Mouse (Mus musculus) adrenal gland, adult 2 months (tissue): ENCODE measurements around the gene Fbln7. TPM values are rescaled to one million over a fixed set of nuclear protein-coding genes. Genes with fewer than 3 reads are reported as not detected.

ENCODE experiments used
- DNase-seq: peaks from one replicate; pipeline ENCODE4 v3.0.0; 2021
- long read RNA-seq: library from polyadenylated mRNA; stranded (forward); transcript quantifications from one replicate; pipeline ENCODE4 v2.0.0, GENCODE M21; 2021
- polyA plus RNA-seq: library from polyadenylated mRNA; depleted of rRNA; stranded (reverse); fragments of >200 nt; gene quantifications from 2 replicates; pipeline ENCODE4 v1.2.3, GENCODE M21; 2012; rRNA removed
- total RNA-seq, 2 experiments: library from RNA; stranded (reverse); gene quantifications; 2 replicates each; pipeline ENCODE4 v1.2.3; 2021

Gene Fbln7
- total RNA-seq (1 to 10 TPM; 4.6 to 7.2 TPM), polyA plus RNA-seq (5.3 and 6.6 TPM in 2 replicates)
- long read RNA-seq, transcript Fbln7-201 (8 exons, 2,905 nt) = major isoform, 8 of 11 reads
- long read RNA-seq, partial matches to known transcripts = 1 of 11 reads
- long read RNA-seq, other reads (novel, unspliced or antisense) = 2 of 11 reads

DNA sequence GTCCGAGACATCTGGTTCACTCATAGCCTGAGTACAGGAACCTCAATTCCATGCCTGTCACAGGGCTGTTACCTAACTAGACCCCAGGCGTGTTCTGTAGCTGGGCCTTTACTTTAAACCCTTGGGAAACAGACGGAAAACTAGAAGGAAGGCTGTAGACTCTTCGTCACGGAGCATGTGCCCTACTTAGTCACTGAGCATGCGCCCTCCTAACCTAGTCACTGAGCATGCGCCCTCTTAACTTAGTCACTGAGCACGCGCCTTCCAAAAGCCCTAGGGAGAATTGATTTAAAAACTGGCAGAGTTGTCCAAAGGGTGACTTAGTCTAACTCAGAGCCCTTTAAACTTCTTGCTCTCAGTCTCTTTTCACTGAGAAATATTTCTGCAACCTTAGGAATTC is at the start of gene Fbln7:
Gene Fbln7, plus strand, starts transcription at position 346 of the 400 bp plus-strand sequence.
- DNase-seq = no peak

DNA sequence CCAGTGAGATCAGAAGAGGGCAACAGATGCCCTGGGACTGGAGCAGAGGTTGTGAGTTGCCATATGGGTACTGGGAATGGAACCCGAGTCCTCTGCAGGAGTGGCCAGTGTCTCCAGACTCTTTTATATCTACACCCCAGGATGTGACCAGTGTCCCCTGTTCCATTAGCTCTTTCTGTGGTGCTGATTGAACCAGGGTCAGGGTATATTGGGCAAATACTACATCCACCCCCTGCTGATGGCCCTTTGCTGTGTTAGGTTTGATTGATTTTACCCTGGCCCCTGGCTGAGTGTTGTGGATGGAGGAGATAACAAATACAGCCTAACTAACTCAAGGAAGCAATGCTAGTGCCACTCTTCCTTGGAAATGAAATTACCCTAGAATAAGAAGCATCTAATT is 46.5 kb upstream of the Fbln7 start:
- no peak for DNase-seq

DNA sequence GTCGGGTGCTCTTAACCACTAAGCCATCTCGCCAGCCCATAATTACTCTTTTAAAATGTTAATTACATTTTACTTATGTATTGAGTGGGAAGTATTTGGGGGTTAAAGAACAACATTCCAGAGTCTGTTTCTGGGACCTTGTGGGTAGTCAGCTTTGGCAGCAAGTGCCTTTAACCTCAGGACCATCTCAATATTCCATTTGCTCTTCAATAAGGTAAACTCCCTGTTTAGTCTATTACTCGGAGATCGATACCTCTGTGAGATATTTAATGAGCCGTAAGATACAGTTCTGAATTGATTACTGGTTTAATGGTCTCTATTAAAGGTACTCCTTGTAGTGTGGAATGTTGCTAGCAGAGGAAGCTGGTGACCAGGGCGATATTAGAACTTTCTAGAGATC is 45.9 kb upstream of the Fbln7 start:
- no peak for DNase-seq

DNA sequence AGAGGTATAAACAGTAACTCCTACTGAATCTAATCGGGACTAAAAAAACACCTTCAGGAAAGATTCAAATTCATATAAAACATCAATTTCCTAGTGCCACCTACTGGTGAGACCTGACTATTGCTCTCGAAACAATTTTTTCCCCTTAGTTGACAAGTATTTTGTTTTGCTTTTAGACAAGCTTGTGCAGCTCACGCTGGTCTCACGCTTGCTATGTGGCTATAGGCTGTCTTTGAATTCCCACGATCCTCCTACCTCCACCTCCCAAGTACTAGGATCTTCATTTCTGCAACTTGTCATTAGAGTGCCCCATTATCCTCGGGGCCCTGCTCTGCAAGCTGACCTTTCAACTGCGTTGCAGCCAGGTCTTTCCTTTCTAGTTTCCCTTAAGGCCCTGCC is 45.4 kb upstream of the Fbln7 start:
- DNase-seq = no peak

DNA sequence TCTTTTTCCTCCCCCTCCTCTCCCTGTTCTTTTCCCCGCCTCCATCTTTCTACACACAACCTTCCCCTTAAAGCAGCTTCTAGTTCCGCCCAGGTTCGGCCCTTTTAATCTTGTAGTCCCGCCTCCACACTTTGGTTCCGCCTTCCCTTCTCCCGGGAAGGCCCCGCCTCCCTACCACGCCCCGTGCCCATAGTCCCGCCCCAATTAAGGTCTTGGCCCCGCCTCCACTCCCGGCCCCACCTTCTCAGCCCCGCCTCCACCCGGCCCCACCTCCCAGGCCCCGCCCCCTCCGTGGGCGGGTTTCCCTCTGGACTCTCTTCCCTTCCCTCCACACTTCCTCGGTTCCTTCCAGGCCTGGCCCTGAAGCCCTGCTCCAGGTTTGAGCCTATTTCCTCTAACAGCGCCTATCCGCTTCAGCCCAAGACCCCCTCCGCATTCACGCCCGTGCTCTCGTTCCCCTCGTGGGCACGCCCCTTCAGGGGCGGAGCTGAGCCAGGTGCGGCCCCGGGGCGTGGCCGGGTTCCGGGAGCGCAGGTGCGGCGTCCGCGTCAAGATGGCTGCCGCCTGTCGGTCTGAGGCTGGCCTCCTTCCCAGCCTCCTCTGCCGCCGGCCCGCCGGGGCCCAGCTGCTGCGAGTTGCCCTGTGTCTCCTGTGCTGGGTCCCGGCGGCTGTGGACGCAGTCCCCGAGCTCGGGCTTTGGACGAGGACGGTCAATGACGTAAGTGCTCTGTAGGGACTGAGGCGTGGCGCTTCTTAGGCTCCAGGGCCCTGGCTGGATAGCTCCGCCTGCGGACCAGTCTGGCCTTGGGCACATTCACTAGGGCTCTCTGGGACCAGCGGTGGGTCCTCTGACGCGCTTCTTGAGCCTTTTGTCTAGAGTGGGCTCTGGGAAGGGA is 44.7 kb upstream of the Fbln7 start, which contains the start of gene Tmem87b:
Gene Tmem87b, plus strand, starts transcription at position 333 of the 896 bp plus-strand sequence.
- DNase-seq = peak; percentile 97

DNA sequence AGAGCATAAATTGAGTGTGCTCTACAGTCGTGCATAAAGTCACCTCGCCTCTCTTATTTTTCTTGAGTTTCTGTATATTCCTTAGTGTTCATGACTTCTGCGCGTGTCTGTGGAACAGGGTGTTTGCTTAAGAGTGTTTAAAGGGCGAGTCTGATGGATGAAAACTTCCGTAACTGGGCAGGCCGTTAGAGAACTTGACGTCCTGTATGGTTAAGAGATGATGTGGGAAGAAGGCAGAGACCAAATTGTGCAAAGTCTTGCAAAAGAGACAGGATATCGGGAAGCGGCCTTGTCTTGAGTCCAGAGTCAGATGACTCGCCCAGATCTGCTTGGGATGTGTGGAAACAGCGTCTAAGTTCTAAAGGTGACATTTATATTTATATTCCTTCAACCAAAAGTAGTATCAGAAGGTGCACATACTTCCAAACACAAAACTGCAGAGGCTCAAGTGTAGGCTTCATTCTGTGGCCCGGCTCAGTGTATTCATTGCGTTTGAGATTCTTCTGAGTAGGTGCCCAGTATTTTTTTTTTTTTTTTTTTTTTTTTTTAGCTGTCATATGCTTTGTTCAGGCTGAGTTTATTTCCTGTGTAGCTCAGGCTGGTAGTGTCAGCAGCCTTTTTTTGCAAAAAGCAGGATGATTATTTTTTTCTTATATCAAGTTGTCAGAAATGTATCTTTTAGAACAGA is 43.7 kb upstream of the Fbln7 start:
- peak; percentile 62 for DNase-seq

DNA sequence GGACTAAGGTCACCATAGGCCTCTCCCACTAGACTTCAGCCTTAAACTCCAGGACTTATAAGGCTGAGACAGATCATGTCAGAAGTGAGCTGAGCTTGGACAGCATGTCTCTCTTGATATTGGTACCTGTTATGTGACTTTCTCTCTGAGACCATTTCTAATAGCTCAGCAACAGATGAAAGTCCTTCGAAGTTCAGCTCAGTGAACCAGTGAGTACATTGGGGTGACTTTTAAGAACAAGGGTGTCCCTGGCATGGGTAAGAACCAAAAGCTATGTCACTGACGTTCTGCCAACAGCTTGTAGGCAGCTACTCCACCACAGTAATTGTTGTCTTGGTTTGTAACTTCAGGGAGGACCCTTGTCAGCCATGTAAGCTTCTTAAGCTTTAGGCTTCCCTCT is 42.1 kb upstream of the Fbln7 start:
- no peak for DNase-seq

DNA sequence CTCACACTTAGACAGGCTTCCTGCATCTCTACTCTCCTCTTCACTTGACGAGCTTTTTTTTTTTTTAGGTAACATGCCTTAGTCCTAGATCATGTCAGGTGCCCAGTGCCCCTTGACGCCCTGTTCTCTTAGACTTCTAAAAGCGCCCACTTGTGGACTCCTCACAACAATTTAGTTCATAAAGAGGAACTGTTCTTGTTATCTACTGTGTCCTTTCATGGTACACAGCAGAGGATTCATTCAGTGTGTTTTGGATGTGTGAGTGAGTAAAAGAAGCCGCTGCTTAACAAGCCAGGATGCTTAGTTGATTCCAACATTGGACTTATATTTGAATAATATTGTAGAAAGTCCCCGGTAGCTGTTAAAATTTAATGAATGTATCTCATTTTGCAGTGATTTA is 38.9 kb upstream of the Fbln7 start:
- no peak for DNase-seq

DNA sequence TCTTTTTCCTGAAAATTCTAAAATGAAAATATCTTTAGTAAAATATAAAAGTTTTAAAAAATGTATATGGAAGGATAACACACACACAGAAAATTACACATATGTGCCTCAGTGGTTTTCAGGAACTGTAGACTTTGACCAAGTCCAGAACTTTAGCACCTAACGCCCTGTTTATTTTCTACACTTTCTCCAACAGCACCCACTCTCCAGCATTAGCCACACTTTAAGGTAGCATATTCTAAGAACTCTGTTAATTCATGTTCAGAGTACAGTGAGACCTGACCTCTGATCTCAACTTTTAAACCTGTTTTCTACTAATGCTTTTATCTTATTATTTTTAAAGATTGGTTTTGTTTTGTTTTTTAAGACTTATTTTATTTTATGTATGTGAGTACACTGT is 35.0 kb upstream of the Fbln7 start:
- DNase-seq = no peak

DNA sequence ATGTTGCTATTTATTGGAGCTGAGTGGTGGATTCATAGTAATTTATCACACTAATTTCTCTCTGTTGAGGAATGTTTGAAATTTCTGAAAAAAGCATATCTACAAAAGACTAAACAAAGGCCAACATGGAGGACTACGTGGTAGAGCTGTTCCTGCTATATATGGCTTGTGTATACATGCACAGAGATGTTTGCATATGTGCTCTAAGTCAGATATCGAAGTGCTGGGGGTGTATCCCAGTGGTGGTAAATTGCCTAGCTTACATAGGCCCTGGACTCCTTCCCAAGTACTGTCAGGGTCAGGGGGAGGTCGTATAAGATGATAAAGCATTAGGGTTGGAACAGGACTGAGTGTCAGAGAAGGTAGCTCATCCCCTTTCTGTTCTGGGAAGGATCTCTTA is 30.2 kb upstream of the Fbln7 start:
- DNase-seq = no peak

DNA sequence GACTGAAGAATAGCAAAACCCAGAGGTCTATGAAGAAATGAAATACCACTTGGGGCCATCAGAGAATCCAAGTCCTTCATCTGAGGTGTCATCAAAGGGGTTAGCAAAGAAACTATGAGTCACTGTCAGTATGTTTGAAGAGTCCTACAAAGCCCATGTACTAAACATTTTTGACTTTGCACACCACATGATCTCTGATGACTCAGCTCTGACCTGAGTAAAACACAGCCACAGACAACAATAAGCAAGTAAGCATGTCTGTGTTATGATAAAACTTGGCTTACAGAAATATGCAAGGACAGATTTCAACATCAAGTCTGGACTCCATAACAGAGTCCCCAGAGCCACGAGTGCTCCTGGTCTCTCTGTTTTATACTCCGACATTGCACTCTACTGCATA is 29.7 kb upstream of the Fbln7 start:
- peak; percentile 43 for DNase-seq

DNA sequence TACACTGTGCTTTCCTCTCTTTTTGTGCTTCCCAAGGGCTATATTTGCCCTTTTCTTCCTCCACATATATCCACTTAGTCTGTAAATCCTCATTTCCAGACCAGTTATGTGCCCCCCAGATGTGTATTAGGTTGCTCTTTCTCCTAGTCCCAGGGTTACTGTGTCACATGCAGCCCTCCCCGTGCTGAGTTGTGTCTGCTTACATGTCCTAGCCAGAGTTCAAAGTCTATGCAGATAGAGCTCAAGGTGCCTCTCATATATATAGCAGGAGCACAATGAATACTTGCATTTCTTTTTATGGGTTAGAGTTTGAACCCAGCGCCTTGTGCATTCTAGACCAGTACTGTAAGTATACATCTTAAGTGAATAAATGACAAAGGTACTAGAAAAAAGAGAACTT is 29.3 kb upstream of the Fbln7 start:
- no peak for DNase-seq

DNA sequence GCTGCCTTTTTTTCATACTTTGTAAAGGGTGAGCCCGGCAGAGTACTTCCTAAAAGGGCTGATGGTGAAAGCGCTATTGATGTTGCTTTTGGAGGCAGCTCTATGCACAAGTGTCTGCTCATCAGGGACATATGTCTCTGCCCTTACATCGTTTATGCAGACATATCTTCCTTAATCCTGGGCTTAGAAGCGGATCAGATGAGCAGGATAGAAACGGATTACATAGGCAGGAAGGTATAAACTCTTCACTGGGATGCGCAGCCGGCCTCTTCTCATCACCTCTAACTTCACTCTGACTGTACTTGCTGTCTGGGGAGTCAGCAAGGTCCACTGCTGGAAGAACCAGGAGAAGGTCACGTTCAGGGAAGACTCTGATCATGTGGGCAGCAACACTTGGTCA is 25.2 kb upstream of the Fbln7 start:
- no peak for DNase-seq

DNA sequence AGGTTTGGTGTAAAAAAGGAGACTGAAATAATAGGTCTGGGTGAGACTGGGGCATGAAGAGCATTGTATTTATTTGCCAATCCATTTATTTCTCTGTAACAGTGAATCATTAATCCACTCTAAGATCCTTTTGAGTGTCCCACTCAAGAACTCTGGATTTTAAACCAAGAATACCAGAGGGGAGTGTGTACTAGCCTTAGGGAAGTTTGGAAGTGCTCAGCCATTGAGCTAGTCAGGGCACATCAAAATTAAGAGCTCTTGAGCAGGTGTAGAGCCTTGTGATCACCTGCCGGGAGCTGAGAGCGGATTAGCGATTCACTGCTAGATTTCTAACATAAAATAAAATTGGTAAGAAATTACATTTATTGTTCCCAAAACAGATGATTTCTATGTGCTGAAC is 24.2 kb upstream of the Fbln7 start:
- DNase-seq = no peak

DNA sequence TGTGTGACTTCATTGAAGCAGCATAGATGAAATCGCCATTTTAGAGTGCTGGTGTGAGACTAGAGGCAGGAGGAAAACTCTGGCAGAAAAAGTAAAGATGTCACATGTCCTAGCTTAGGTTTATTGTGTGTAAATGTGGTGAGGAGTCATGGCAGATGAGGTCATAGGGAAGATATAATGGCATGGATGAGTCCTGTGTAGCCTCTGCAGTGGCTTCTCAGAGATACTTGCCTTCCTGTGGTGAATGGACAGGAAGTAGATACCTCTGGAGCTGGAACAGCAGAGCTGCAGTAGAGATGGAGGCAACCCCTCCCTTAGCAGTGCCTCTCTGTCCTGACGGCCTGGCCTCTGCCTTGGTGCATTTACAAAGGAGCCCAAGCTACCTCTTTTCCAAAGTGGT is 23.3 kb upstream of the Fbln7 start:
- DNase-seq = no peak

DNA sequence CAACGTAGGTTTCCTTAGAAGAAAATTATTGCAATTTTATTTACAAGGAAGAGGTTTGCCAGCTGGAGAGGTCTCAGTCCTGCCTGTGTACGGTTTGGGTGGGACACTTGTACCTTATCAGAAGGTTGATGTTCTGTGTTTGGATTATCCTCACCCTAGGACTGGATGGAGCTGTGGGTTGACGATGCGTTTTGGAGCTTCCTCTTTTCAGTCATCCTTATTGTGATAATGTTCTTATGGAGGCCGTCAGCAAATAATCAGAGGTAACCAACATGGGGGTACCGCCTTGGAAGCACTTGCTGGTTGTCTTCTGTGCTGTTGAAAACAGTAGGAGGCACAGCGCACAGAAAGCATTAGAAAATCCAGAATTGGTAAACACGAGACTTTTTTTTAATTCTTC is 20.3 kb upstream of the Fbln7 start:
- no peak for DNase-seq

DNA sequence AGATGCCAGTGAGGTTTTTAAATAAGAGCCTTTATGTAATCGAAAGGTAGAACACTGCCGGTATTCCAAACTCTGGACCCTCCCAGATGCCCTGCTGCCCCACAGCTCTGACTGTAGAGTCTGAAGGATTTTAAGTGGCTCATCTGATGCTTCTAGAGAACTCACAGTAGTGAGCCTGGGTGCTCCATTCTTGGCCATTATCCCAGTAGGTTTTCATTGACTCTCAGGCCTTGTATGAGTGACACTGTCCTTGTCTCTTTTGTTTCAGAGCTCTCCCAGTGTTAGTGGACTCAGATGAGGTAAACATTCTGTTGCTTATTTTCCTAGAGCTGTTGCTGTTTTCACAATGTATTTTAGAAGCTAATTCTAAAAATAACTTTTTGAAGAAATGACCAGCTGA is 12.7 kb upstream of the Fbln7 start:
- DNase-seq = no peak

DNA sequence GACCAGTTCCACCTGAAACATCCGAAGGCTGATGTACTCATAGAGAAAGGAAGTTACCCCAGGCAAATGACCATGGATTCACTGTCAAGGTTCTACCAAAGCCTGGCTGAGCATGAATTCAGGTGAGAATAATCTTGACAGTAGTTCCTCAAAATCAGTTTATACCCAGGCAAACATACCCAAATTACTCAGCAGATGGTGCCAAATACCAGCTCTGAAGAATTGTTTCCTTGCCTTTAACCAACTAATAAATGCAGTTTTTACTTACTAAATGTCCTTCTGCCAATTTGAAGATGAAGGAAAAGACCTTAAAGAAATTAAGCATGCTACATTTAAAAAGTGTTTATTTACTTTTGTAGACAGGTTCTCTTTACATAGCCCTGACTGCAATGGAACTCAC is 6.1 kb upstream of the Fbln7 start:
- no peak for DNase-seq

DNA sequence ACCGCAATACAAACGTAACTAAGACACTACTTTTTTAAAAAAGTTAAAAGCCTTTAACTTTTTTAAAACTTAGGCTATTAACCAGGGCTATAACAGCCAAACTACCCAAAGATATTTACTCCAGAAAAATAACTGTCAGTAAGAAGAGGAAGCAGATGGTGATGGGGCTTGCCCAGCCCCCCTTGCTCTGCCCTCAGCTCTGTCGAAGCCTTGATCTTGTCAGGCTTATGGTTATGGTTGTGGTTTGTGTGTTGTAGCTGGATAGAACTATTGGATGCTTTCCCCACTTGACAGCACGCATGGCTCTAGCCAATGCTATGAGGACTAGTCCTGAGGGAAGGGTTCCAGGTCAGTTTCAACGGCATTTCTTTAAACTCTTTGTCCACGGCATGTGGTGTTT is 3.8 kb upstream of the Fbln7 start:
- no peak for DNase-seq

DNA sequence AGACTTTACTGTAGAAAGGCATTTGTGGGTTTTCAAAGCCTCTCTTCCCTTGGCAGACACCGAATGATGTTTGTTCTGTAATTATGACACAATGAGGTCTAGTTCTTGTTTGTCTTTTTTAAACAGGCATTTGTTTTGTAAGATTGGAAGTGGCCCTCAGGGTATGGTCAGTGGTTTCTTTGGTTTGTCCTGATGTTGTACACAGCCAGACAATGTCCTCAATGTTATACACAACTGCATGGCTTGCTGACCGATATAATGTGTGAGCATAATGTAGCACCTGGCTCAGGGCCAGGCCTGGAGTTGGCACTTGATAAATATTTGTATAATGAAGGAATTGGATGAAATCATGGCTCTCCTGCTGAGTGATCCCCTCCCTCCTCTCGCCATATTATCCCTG is 2.9 kb upstream of the Fbln7 start:
- no peak for DNase-seq

DNA sequence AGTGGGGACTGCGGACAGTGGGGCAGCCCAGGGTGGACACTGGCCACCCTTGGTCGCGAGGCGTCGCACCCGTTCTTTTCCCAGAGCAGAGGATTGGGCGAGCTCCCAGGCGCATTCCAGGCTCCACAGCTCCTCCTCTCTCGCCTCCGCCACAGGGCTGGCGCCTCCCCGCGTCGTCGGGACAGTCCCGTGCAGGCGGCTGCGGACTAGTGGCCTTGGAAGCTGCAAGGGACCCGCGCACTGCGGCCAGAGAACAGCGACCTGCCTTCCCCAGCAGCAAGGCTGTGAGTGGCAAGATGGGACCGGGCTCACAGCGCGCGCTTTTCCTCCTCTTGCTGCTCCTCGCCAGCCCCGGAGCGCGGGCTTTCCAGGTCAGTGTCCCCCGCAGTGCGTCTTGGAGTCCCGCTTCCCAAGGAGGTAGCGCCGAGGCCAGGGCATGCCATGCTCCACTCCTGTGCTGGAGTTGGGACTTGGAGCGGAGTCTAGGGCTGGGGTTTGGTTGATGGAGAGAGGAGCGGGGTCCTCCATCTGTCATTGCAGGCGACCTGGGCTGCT is 1.1 kb downstream of the Fbln7 start:
- peak; percentile 82 for DNase-seq

DNA sequence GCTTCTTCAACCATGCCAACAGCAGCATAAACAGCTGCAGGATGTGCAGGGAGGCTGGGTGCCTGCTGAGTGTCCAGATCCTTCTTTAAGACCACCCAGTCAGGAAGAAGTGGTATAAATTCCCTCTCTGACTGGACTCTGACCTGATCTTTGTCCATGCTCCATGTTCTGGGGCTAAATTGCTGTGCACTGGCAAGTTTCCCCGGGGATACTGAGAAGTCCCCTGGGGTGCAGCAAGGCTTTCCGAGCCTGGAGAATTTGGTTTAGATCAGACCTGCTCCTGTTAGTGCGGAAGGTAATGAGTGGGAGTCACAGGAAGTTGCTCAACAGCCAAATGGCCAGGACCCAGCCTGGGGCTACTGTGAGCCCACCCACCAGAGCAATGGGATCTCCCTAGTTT is 2.3 kb downstream of the Fbln7 start:
- DNase-seq = no peak

DNA sequence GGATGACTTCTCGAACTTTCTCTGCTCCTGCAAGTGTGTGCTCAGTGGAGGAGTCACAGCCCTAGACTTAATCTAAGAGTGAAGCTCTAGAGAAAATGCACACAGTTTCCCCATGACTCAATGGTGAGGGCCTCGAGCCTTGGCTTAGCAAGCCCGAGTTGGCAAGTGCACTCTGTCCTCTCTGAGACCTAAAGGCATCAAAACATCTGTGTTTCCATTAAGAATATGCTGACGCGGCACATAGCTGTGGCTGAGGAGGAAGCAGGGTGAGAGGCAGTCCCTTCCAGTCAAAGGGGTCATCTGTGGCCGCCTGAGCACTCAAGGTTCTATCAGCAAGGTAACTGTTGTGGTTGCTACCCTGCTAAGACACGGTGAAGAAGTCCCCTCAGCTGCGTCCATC is 8.9 kb downstream of the Fbln7 start:
- no peak for DNase-seq
